Mouse (Mus musculus) embryonic facial prominence, embryonic 13.5 days (tissue): ENCODE measurements around the gene Stk33. TPM values are rescaled to one million over a fixed set of nuclear protein-coding genes. Genes with fewer than 3 reads are reported as not detected.

Experiments
- ATAC-seq: fragments of 200-750 bp; cut with Nextera tagmentation; 2 replicates; pipeline ENCODE4 v1.8.0; 2017; ENCODE audit warnings: low read depth; ENCODE audit not compliant: insufficient number of reproducible peaks, insufficient read depth, low FRiP score, low TSS enrichment
- H3K27ac ChIP-seq: fragments of 300-500 bp; sonication (generic); 2 replicates; pipeline ENCODE4 v1.5.1; 2015; ENCODE audit warnings: moderate library complexity, mild to moderate bottlenecking, inconsistent platforms
- H3K27me3 ChIP-seq: fragments of 300-500 bp; sonication (generic); 2 replicates; pipeline ENCODE4 v1.6.1; 2015; ENCODE audit warnings: mild to moderate bottlenecking, inconsistent platforms
- H3K36me3 ChIP-seq: fragments of 300-500 bp; sonication (generic); 2 replicates; pipeline ENCODE4 v1.6.1; 2015; ENCODE audit warnings: mild to moderate bottlenecking, inconsistent platforms
- H3K4me1 ChIP-seq: fragments of 300-500 bp; sonication (generic); 2 replicates; pipeline ENCODE4 v1.6.1; 2015; ENCODE audit warnings: inconsistent platforms
- H3K4me2 ChIP-seq: fragments of 300-500 bp; sonication (generic); 2 replicates; pipeline ENCODE4 v1.6.1; 2015; ENCODE audit warnings: moderate library complexity, mild to moderate bottlenecking, inconsistent platforms
- H3K4me3 ChIP-seq: fragments of 300-500 bp; sonication (generic); 2 replicates; pipeline ENCODE4 v1.5.1; 2015; ENCODE audit warnings: mild to moderate bottlenecking, inconsistent platforms
- H3K9ac ChIP-seq: fragments of 300-500 bp; sonication (generic); 2 replicates; pipeline ENCODE4 v1.6.1; 2015; ENCODE audit warnings: mild to moderate bottlenecking, inconsistent platforms
- H3K9me3 ChIP-seq: fragments of 300-500 bp; sonication (generic); 2 replicates; pipeline ENCODE4 v1.6.1; 2016; ENCODE audit warnings: inconsistent platforms
- WGBS: fragments of 180-500 bp; shearing (Covaris S2); methylation state at CpG from one replicate; pipeline ENCODE4 v1.1.7; 2015; ENCODE audit warnings: mixed read lengths; 5-methylcytosine and 5-hydroxymethylcytosine counted together
- polyA plus RNA-seq: library from polyadenylated mRNA; unstranded; fragments of >200 nt; fragmentation: Nextera tagmentation; extraction: Ambion mirVana; gene quantifications from 2 replicates; pipeline ENCODE4 v1.2.1, GENCODE M21; 2015

The Stk33 gene
- polyA plus RNA-seq, 1 experiment from 2014 or later = 2.0 TPM

- Histone ChIP-seq H3K4me2 (no peak overlapping the region), H3K9me3 (no peaks in the 10 kb centered on the region), H3K36me3 (no peaks in the 10 kb centered on the region), H3K9ac (no peak overlapping the region), H3K4me3 (no peak overlapping the region), H3K4me1 (0 out of 2 replicates have a peak, but pooled peaks cover 6% of the 10 kb centered on the region), H3K27ac (no peak overlapping the region), H3K27me3 (peaks cover 17% of the 10 kb centered on the region; the same call in 1 of the 2 replicates)
- 81% methylated on average over 10 of the region's 10 CpGs for WGBS
- ATAC-seq = no peak
These were observed 200.2 kb downstream of the Stk33 start for GRCm38 (mm10) chr7:109238724-109239123.

GRCm38 (mm10) chr7:109234882-109235640 lies 203.8 kb downstream of the Stk33 start:
- no peak overlapping the region for H3K4me3 ChIP-seq
- WGBS = 30% methylated on average over 2 of the region's 2 CpGs
- H3K27me3 ChIP-seq = 0 out of 2 replicates have a peak, but pooled peaks cover 2% of the 10 kb centered on the region
- no peak overlapping the region for H3K4me2 ChIP-seq
- no peak overlapping the region for H3K27ac ChIP-seq
- no peak for ATAC-seq
- no peaks in the 10 kb centered on the region for H3K36me3 ChIP-seq
- H3K4me1 ChIP-seq = peaks cover 15% of the 10 kb centered on the region
- H3K9me3 ChIP-seq = no peaks in the 10 kb centered on the region
- H3K9ac ChIP-seq = no peak overlapping the region

DNA sequence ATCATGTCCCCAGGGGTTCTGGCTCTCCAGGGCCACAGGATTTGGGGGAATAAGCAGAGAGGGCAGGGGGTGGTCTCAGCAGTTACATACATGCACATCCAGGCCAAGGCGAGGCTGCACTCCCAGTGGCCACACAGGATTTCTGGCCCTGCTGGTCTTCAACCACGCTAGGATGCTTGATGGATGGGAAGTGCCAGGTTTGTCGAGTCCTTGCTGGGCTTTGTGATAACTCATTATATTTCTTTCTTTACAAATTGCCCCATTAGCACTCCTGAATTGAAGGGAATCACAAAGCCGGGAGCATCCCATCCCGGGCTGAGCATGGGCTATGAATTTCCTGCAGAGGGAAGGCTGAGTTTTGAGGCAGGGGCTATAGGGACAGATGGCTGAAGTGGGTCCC lies 204.4 kb downstream of the Stk33 start:
- Histone ChIP-seq H3K9ac (no peak overlapping the region), H3K27me3 (no peaks in the 10 kb centered on the region), H3K9me3 (no peaks in the 10 kb centered on the region), H3K4me2 (no peak overlapping the region), H3K27ac (no peak overlapping the region), H3K4me1 (peaks cover 15% of the 10 kb centered on the region), H3K36me3 (no peaks in the 10 kb centered on the region), H3K4me3 (no peak overlapping the region)
- WGBS = 39% methylated on average over 5 of the region's 5 CpGs
- ATAC-seq = no peak

DNA sequence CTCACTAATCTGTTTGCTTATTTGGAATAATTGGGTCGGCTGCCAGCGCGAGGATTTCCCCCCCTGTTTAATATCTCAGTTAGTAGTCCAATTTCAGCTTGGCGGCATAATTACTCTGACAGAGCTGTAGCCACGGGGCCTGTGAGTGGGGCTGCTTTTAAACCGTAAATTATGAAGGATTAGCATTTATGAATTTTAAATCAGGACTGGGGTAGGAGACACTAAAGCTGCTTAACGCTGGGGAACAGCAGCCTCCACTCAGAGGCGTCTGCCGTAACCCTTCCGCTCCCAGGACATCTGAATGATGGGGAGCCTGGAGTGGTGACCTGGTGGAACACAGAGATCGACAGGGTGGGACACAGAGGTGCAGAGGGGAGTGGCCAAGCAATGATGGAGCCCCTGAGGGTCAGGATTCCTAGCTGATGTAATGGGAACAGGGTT lies 207.0 kb downstream of the Stk33 start:
- 0 out of 2 replicates have a peak, but pooled peaks cover 3% of the 10 kb centered on the region for H3K27me3 ChIP-seq
- H3K4me1 ChIP-seq = peaks cover 15% of the 10 kb centered on the region
- no peaks in the 10 kb centered on the region for H3K9me3 ChIP-seq
- H3K36me3 ChIP-seq = no peaks in the 10 kb centered on the region
- no peak overlapping the region for H3K9ac ChIP-seq
- H3K4me3 ChIP-seq = no peak overlapping the region
- no peak overlapping the region for H3K4me2 ChIP-seq
- ATAC-seq = no peak
- WGBS = 34% methylated on average over 11 of the region's 11 CpGs
- no peak overlapping the region for H3K27ac ChIP-seq

GRCm38 (mm10) chr7:109231307-109231706 lies 207.6 kb downstream of the Stk33 start:
- Histone ChIP-seq H3K27me3 (0 out of 2 replicates have a peak, but pooled peaks cover 3% of the 10 kb centered on the region), H3K9ac (no peak overlapping the region), H3K4me1 (peaks cover 15% of the 10 kb centered on the region), H3K4me2 (no peak overlapping the region), H3K9me3 (no peaks in the 10 kb centered on the region), H3K4me3 (no peak overlapping the region), H3K27ac (no peak overlapping the region), H3K36me3 (no peaks in the 10 kb centered on the region)
- no peak for ATAC-seq
- 56% methylated on average over 5 of the region's 5 CpGs for WGBS

- Histone ChIP-seq H3K9me3 (no peaks in the 10 kb centered on the region), H3K4me3 (no peak overlapping the region), H3K27me3 (0 out of 2 replicates have a peak, but pooled peaks cover 3% of the 10 kb centered on the region), H3K4me2 (no peak overlapping the region), H3K4me1 (peaks cover 15% of the 10 kb centered on the region), H3K36me3 (no peaks in the 10 kb centered on the region), H3K27ac (no peak overlapping the region), H3K9ac (no peak overlapping the region)
- no peak for ATAC-seq
- WGBS = 8% methylated on average over 2 of the region's 2 CpGs
These were observed 208.1 kb downstream of the Stk33 start for GRCm38 (mm10) chr7:109230806-109231205.

Other genes with a start within 250 kb of the Stk33 start
- gene Trim66, start 69.1 kb upstream of the Stk33 start, polyA plus RNA-seq = 1.3 and 2.4 TPM in 2 replicates
- gene Rpl27a, start 80.1 kb upstream of the Stk33 start, polyA plus RNA-seq = 154 and 159 TPM in 2 replicates